Mouse (Mus musculus): Measurements from ENCODE around the gene Nsf. TPM values are rescaled to one million over a fixed set of nuclear protein-coding genes. Genes with fewer than 3 reads are reported as not detected.

The Nsf gene
- polyA plus RNA-seq, 1 experiment from 2014 or later = 30.6 TPM

GRCm38 (mm10) chr11:103910531-103910930 lies 43.3 kb downstream of the Nsf start:
- H3K4me2 ChIP-seq (replicated peaks; ENCODE audit: low read depth) = no peak overlapping the region
- 94% methylated on average over 11 of the region's 11 CpGs for WGBS
- DNase-seq (ENCODE audit: low spot score) (no peak), ATAC-seq (ENCODE audit: low FRiP score, low TSS enrichment) (no peak)
- no peak overlapping the region for H3K27ac ChIP-seq (replicated peaks)
- no peak overlapping the region for H3K4me3 ChIP-seq (ENCODE audit: low read depth, low read length)
- H3K27me3 ChIP-seq (ENCODE audit: control insufficient read depth, insufficient read depth, low read length) = no peaks in the 10 kb centered on the region
- TF ChIP-seq EP300 (optimal IDR thresholded peaks at IDR 0.05) (no peak), CTCF (IDR thresholded peaks at IDR 0.05; ENCODE audit: low read depth) (no peak)
- no peaks in the 10 kb centered on the region for H3K4me1 ChIP-seq (replicated peaks; ENCODE audit: control insufficient read depth, insufficient read depth)
- peaks cover 13% of the 10 kb centered on the region; the same call in 1 of the 2 replicates for H3K36me3 ChIP-seq (ENCODE audit: control insufficient read depth, insufficient read depth, low read length)
- no peaks in the 10 kb centered on the region for H3K9me3 ChIP-seq (ENCODE audit: control insufficient read depth, low read length)
- no peak overlapping the region for H3K9ac ChIP-seq (ENCODE audit: low read length)

GRCm38 (mm10) chr11:103909809-103910208 lies 44.0 kb downstream of the Nsf start:
- H3K4me2 ChIP-seq (replicated peaks; ENCODE audit: low read depth) = no peak overlapping the region
- 67% methylated on average over 11 of the region's 11 CpGs for WGBS

GRCm38 (mm10) chr11:103909396-103909795 lies 44.5 kb downstream of the Nsf start:
- no peak for DNase-seq (ENCODE audit: low spot score)
- Histone ChIP-seq H3K9ac (ENCODE audit: low read length) (no peak overlapping the region), H3K36me3 (ENCODE audit: control insufficient read depth, insufficient read depth, low read length) (peaks cover 12% of the 10 kb centered on the region; the same call in 1 of the 2 replicates), H3K4me2 (replicated peaks; ENCODE audit: low read depth) (no peak overlapping the region), H3K27ac (replicated peaks) (no peak overlapping the region), H3K4me3 (ENCODE audit: low read depth, low read length) (no peak overlapping the region), H3K4me1 (replicated peaks; ENCODE audit: control insufficient read depth, insufficient read depth) (no peaks in the 10 kb centered on the region), H3K9me3 (ENCODE audit: control insufficient read depth, low read length) (no peaks in the 10 kb centered on the region), H3K27me3 (ENCODE audit: control insufficient read depth, insufficient read depth, low read length) (no peaks in the 10 kb centered on the region)
- 74% methylated on average over 12 of the region's 12 CpGs for WGBS
- no peak for ATAC-seq (ENCODE audit: low FRiP score, low TSS enrichment)
- TF ChIP-seq EP300 (optimal IDR thresholded peaks at IDR 0.05) (no peak), CTCF (IDR thresholded peaks at IDR 0.05; ENCODE audit: low read depth) (no peak)

More at GRCm38 (mm10) chr11:103909809-103910208, 44.0 kb downstream of the Nsf start:
- TF ChIP-seq CTCF (IDR thresholded peaks at IDR 0.05; ENCODE audit: low read depth) = no peak
- no peak overlapping the region for H3K9ac ChIP-seq (ENCODE audit: low read length)
- H3K4me1 ChIP-seq (replicated peaks; ENCODE audit: control insufficient read depth, insufficient read depth) = no peaks in the 10 kb centered on the region
- ATAC-seq (ENCODE audit: low FRiP score, low TSS enrichment) = no peak
- H3K4me3 ChIP-seq (ENCODE audit: low read depth, low read length) = no peak overlapping the region
- H3K36me3 ChIP-seq (ENCODE audit: control insufficient read depth, insufficient read depth, low read length) = peaks cover 12% of the 10 kb centered on the region; the same call in 1 of the 2 replicates
- H3K9me3 ChIP-seq (ENCODE audit: control insufficient read depth, low read length) = no peaks in the 10 kb centered on the region
- H3K27ac ChIP-seq (replicated peaks) = no peak overlapping the region
- DNase-seq (ENCODE audit: low spot score) = no peak
- H3K27me3 ChIP-seq (ENCODE audit: control insufficient read depth, insufficient read depth, low read length) = no peaks in the 10 kb centered on the region

GRCm38 (mm10) chr11:103906051-103906719 lies 47.7 kb downstream of the Nsf start:
- ATAC-seq (ENCODE audit: low FRiP score, low TSS enrichment) (no peak), DNase-seq (ENCODE audit: low spot score) (no peak)
- Histone ChIP-seq H3K27me3 (ENCODE audit: control insufficient read depth, insufficient read depth, low read length) (no peaks in the 10 kb centered on the region), H3K4me3 (ENCODE audit: low read depth, low read length) (no peak overlapping the region), H3K27ac (replicated peaks) (peak overlapping the region; percentile 5; the same call in 1 of the 2 replicates), H3K4me2 (replicated peaks; ENCODE audit: low read depth) (no peak overlapping the region), H3K4me1 (replicated peaks; ENCODE audit: control insufficient read depth, insufficient read depth) (no peaks in the 10 kb centered on the region), H3K36me3 (ENCODE audit: control insufficient read depth, insufficient read depth, low read length) (peaks cover 7% of the 10 kb centered on the region; the same call in 1 of the 2 replicates), H3K9ac (ENCODE audit: low read length) (no peak overlapping the region), H3K9me3 (ENCODE audit: control insufficient read depth, low read length) (no peaks in the 10 kb centered on the region)
- TF ChIP-seq CTCF (IDR thresholded peaks at IDR 0.05; ENCODE audit: low read depth) (no peak), EP300 (optimal IDR thresholded peaks at IDR 0.05) (no peak)
- 35% methylated on average over 7 of the region's 7 CpGs for WGBS

- Histone ChIP-seq H3K9me3 (ENCODE audit: control insufficient read depth, low read length) (no peaks in the 10 kb centered on the region), H3K9ac (ENCODE audit: low read length) (no peak overlapping the region), H3K27ac (replicated peaks) (peak overlapping the region; percentile 5; the same call in 1 of the 2 replicates), H3K4me1 (replicated peaks; ENCODE audit: control insufficient read depth, insufficient read depth) (no peaks in the 10 kb centered on the region), H3K4me3 (ENCODE audit: low read depth, low read length) (no peak overlapping the region), H3K36me3 (ENCODE audit: control insufficient read depth, insufficient read depth, low read length) (peaks cover 7% of the 10 kb centered on the region; the same call in 1 of the 2 replicates), H3K27me3 (ENCODE audit: control insufficient read depth, insufficient read depth, low read length) (no peaks in the 10 kb centered on the region), H3K4me2 (replicated peaks; ENCODE audit: low read depth) (no peak overlapping the region)
- DNase-seq (ENCODE audit: low spot score) (no peak), ATAC-seq (ENCODE audit: low FRiP score, low TSS enrichment) (no peak)
- TF ChIP-seq CTCF (IDR thresholded peaks at IDR 0.05; ENCODE audit: low read depth) = no peak
- TF ChIP-seq EP300 (optimal IDR thresholded peaks at IDR 0.05) = no peak
- WGBS = 48% methylated on average over 9 of the region's 9 CpGs
These were observed 48.4 kb downstream of the Nsf start for GRCm38 (mm10) chr11:103905506-103905905.

GRCm38 (mm10) chr11:103901581-103901966 lies 52.3 kb downstream of the Nsf start:
- no peak overlapping the region for H3K4me3 ChIP-seq (ENCODE audit: low read depth, low read length)
- no peak overlapping the region for H3K4me2 ChIP-seq (replicated peaks; ENCODE audit: low read depth)
- 81% methylated on average over 4 of the region's 4 CpGs for WGBS
- no peak for ATAC-seq (ENCODE audit: low FRiP score, low TSS enrichment)
- TF ChIP-seq CTCF (IDR thresholded peaks at IDR 0.05; ENCODE audit: low read depth) = no peak
- TF ChIP-seq EP300 (optimal IDR thresholded peaks at IDR 0.05) = no peak
- H3K9me3 ChIP-seq (ENCODE audit: control insufficient read depth, low read length) = no peaks in the 10 kb centered on the region
- no peak overlapping the region for H3K9ac ChIP-seq (ENCODE audit: low read length)
- no peaks in the 10 kb centered on the region for H3K36me3 ChIP-seq (ENCODE audit: control insufficient read depth, insufficient read depth, low read length)
- no peaks in the 10 kb centered on the region for H3K27me3 ChIP-seq (ENCODE audit: control insufficient read depth, insufficient read depth, low read length)
- H3K27ac ChIP-seq (replicated peaks) = no peak overlapping the region
- DNase-seq (ENCODE audit: low spot score) = no peak
- no peaks in the 10 kb centered on the region for H3K4me1 ChIP-seq (replicated peaks; ENCODE audit: control insufficient read depth, insufficient read depth)
